Mouse (Mus musculus): ENCODE data around the gene Ppfibp2. TPM values are rescaled to one million over a fixed set of nuclear protein-coding genes. Genes with fewer than 3 reads are reported as not detected.

Ppfibp2 gene
- polyA plus RNA-seq, 1 experiment from 2014 or later = 7.9 TPM

- ATAC-seq (ENCODE audit: borderline replicate concordance, extremely low read depth, low FRiP score, low TSS enrichment) = no peak
- Histone ChIP-seq H3K4me3 (no peak overlapping the region), H3K9me3 (no peaks in the 10 kb centered on the region), H3K36me3 (no peaks in the 10 kb centered on the region), H3K4me1 (no peaks in the 10 kb centered on the region), H3K4me2 (no peak overlapping the region), H3K27ac (no peak overlapping the region), H3K27me3 (no peaks in the 10 kb centered on the region), H3K9ac (no peak overlapping the region)
- WGBS = 71% methylated on average over 2 of the region's 2 CpGs
Measured at GRCm38 (mm10) chr7:107796500-107796899, 201.5 kb downstream of the Ppfibp2 start.

Other genes starting within 250 kb of the Ppfibp2 start
- gene Syt9, start 224.5 kb upstream of the Ppfibp2 start, polyA plus RNA-seq (2015; fragmentation: Nextera tagmentation; extraction: Ambion mirVana) = 1.5 and 2.2 TPM in 2 replicates
- gene Olfml1, start 27.8 kb upstream of the Ppfibp2 start, polyA plus RNA-seq (2015; fragmentation: Nextera tagmentation; extraction: Ambion mirVana) = 14.8 and 16.7 TPM in 2 replicates
- gene 5330417H12Rik, start 30.0 kb downstream of the Ppfibp2 start, polyA plus RNA-seq (2015; fragmentation: Nextera tagmentation; extraction: Ambion mirVana) = not detected in 2 replicates
- gene Cyb5r2, start 162.8 kb downstream of the Ppfibp2 start, polyA plus RNA-seq (2015; fragmentation: Nextera tagmentation; extraction: Ambion mirVana) = 0.20 and 0.21 TPM in 2 replicates
- gene Ovch2, start 206.0 kb downstream of the Ppfibp2 start, polyA plus RNA-seq (2015; fragmentation: Nextera tagmentation; extraction: Ambion mirVana) = not detected in 2 replicates
- gene Olfr467, start 217.1 kb downstream of the Ppfibp2 start, polyA plus RNA-seq (2015; fragmentation: Nextera tagmentation; extraction: Ambion mirVana) = not detected in 2 replicates
- gene Olfr469, start 230.3 kb downstream of the Ppfibp2 start, polyA plus RNA-seq (2015; fragmentation: Nextera tagmentation; extraction: Ambion mirVana) = not detected in 2 replicates

Data from lung, embryonic 15.5 days (tissue).